Mouse (Mus musculus) ZHBTc4 (cell line): ENCODE results near the gene Csf2rb2.
"Not testable (repeated sequence)": the region's sequence is repeated elsewhere in the genome, so short reads cannot be mapped to it uniquely, and the experiment has no call there.

Source experiments
- DNase-seq: peaks from one replicate; pipeline ENCODE4 v3.0.0-alpha.2; 2011; ENCODE audit warnings: low read depth, low spot score

The Csf2rb2 gene

GRCm38 (mm10) chr15:78257326-78258050 is 48.0 kb downstream of the Csf2rb2 start:
- peak; percentile 79 for DNase-seq

- not testable (repeated sequence) for DNase-seq
Measured at GRCm38 (mm10) chr15:78256602-78257259, 48.8 kb downstream of the Csf2rb2 start.

GRCm38 (mm10) chr15:78254751-78255150 is 50.8 kb downstream of the Csf2rb2 start:
- DNase-seq, result peak; percentile 94

GRCm38 (mm10) chr15:78248410-78248809 is 57.1 kb downstream of the Csf2rb2 start:
- DNase-seq, result no peak

GRCm38 (mm10) chr15:78247659-78248058 is 57.9 kb downstream of the Csf2rb2 start:
- no peak for DNase-seq

GRCm38 (mm10) chr15:78246143-78247116 is 59.1 kb downstream of the Csf2rb2 start:
- DNase-seq, result no peak

GRCm38 (mm10) chr15:78244695-78245492 is 60.6 kb downstream of the Csf2rb2 start, which contains the start of gene Ncf4:
Gene Ncf4 (plus strand): TSS chr15:78244801.
- no peak for DNase-seq

- no peak for DNase-seq
Measured at GRCm38 (mm10) chr15:78243774-78244173, 61.7 kb downstream of the Csf2rb2 start.

GRCm38 (mm10) chr15:78243061-78243460 is 62.5 kb downstream of the Csf2rb2 start:
- no peak for DNase-seq

- no peak for DNase-seq
Measured at GRCm38 (mm10) chr15:78241335-78241734, 64.2 kb downstream of the Csf2rb2 start.

- DNase-seq, result no peak
Measured at GRCm38 (mm10) chr15:78239956-78240617, 65.4 kb downstream of the Csf2rb2 start.

- DNase-seq, result peak; percentile 89
Measured at GRCm38 (mm10) chr15:78239453-78239852, 66.1 kb downstream of the Csf2rb2 start.

- peak; percentile 30 for DNase-seq
Measured at GRCm38 (mm10) chr15:78234823-78235509, 70.6 kb downstream of the Csf2rb2 start.
